Mouse (Mus musculus): Measurements from ENCODE around the gene Ankdd1a.

Ankdd1a gene

GRCm38 (mm10) chr9:65492851-65493250 lies 27.1 kb downstream of the Ankdd1a start:
- peak; percentile 3 for DNase-seq

DNA sequence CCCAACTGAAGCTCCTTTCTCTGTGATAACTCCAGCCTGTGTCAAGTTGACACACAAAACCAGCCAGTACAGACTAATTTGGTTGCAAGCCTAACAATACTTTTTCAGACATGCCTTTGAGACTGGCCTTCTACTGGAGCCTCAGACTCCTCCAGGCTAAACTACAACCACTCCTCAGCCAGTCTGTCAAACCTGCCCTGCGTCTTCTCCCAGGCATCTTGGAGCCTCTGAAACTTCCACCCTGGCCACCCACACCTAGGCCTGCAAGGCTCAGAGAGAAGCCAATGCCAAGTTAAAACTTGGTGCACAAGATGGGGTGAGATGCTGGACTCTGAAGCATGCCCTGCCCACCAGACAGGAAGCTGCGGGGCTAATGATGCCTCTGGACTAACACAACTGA lies 27.6 kb downstream of the Ankdd1a start:
- DNase-seq: no peak

DNA sequence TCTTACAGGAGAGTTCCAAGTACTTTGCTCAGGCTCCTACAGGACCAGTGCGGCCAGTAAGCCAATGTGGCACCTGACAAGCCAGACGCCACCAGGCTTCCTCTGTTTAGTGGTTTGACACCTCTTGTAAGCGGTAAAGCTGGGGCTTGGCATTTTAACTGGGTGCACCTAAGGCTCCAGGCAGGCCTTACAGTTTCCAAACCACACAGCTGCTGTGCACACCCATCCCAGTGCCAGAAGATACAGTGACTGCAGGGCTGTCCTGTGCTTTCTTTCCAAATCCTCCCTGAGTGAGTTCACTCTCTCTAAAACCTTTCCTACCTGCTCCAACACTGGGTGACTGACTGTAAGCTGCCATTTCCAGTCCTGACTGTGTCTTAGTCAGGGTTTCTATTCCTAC lies 28.5 kb downstream of the Ankdd1a start:
- no peak for DNase-seq

GRCm38 (mm10) chr9:65480071-65480470 lies 39.9 kb downstream of the Ankdd1a start:
- no peak for DNase-seq

DNA sequence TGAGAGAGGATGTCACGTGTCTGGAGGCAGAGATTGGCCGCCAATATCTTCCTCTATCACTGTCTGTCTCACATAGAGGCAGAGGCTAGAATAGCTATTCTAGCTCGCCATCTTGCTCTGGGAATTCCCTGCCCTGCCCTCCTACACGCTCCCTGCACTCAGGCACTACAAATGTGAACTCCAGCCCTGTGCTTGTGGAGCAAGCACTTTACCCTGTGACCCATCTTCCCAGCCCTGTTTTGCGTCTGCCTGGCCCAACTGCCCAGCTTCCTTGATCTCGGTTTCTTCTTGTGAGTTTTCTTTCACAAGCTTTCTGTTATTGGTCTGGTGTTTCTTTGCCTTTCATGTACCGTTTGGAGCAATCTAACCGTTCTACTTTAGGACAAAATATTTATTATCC lies 40.8 kb downstream of the Ankdd1a start:
- no peak for DNase-seq

GRCm38 (mm10) chr9:65472769-65473168 lies 47.2 kb downstream of the Ankdd1a start:
- DNase-seq: no peak

- DNase-seq: no peak
Observed at GRCm38 (mm10) chr9:65467686-65468085, 52.3 kb downstream of the Ankdd1a start.

DNA sequence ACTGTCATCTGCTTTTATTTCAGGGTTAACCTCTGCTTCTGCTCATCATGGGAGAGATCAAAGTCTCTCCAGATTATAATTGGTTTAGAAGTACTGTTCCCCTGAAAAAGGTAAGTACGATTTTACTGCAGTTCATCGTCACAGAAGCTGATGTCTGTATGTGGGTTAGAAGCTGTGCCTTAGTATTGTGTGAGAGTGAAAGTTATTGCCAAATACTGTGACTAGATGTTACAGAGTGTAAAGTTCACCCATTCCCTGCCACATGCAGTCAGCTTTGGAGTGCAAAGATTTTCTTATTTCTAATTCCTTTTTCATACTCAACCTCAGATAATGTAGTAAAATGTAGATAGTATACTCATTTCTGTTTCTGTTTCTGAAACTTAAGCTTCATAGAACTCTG lies 54.8 kb downstream of the Ankdd1a start:
- DNase-seq: no peak

- peak; percentile 69 for DNase-seq
Observed at GRCm38 (mm10) chr9:65464161-65464560, 55.8 kb downstream of the Ankdd1a start.

DNA sequence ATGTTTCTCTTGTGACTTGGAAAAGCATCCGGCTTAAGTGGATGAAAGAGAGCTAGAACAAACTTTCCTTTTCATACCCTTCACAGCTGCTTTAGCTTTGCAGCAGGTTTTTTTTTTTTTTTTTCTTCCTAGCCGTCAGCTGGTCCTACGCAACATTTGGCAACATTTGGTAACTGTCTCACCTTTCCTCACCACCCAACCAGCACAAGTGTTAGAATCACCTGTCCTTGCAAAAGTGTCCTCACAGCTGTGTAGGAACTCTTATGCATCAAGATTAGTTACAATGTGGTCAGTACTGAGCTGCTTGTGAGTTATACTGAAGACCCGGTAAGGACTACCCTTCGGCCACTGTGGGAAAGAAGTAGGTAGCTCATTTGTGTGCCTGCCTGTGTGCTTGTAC lies 57.4 kb downstream of the Ankdd1a start:
- DNase-seq: peak; percentile 70

DNA sequence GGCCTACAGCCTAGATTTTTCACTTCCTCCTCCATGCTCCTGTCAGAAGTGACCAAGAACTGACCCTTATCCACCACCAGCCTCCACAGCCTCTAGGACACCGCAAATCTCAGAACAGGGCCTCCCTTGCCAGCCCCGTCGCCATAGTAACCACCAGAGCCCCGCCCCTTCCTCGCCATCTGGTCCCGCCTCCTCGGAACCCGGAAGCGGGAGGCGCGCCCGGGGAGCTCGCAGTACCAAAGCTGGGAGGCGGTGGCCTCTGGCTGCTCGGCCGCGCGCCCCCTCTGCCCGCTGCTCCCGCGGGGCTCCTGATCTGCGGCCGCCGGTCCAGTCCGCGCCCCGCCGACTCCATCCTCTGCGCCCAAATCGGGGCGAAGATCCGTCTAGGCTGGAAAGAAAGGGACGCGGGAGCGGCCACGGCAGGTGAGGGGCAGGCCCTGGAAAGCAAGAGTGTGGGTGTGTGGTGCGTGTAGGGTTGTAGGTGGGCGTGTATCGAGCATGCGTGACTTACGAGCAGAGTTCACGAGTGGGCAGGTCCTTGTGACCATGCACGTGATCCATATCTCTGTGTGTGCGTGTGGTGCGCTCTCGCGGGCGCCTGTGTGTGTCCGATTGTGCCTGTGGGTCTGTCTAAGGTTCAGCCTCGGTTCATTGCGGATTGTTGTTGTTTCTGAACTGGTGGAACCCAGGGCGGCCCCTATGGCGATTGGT lies 59.1 kb downstream of the Ankdd1a start, which contains the start of gene Spg21:
Gene Spg21, plus strand, starts transcription at position 216 of the 711 bp plus-strand sequence.
- DNase-seq: peak; percentile 96

DNA sequence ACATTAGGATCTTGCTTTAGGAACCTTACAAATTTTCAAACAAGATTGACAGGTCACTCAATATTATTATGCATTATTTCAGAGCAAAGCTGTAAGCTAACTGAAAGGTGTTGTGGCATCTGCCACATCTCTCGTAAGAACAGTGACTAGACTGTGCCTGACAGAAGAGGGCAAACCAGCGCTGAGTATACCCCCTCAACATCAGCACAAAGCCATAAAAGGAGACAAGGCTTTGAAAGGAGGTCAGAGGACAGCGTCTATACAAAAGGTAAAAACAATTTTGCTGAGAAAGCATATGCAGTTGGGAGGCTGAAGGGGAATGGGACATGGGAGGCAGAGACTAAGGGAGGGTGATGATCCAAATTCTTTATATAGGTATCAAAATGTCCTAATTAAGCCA lies 59.8 kb downstream of the Ankdd1a start:
- no peak for DNase-seq

- no peak for DNase-seq
Observed at GRCm38 (mm10) chr9:65458975-65459374, 61.0 kb downstream of the Ankdd1a start.

DNA sequence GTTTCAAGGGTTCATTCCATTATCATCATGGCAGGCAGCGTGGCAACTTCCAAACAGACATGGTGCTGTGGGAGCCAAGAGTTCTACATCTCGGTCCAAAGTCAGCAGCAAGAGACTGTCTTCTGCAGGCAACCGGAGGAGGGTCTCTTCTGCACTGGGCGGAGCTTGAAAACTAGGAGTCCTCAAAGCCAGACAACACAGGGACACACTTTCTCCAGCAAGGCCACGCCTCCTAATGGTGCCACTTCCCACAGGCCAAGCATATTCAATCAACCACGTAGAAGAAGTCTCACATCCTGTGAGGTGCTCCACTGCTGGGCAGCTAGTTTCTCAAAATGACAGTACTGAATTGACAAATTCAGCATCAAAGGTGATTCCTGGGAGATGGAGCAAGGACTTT lies 72.0 kb downstream of the Ankdd1a start:
- no peak for DNase-seq

DNA sequence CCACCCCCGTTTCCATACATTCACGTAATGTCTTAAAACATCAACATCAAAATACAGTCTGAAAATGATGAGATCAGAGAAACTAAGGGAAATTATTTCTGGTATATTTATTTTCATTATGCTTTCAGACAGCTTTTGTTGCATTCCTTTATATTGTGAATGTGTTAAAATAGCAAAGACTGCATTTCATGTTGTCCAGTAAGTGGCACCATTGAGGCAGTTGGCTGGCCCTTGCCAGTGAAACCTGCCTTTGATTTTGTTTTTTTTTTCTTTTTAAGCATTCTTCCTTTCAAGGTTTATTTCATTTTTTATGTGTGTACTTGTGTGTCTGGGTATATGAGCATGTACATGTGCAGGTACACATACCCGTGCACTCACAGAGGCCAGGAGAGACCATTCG lies 75.3 kb downstream of the Ankdd1a start:
- no peak for DNase-seq
